27 mouse cellular contexts compared by ENCODE assay signal in genomic region chr4:16981733-16982230, GRCm38 (mm10).
DNase-seq lines count a peak whose midpoint lies in the region; ATAC-seq and TF ChIP-seq lines count a peak whose summit lies in the region.
"Had no signal": no experiment of that assay in that cellular context is flagged by ENCODE, and none has a peak within 500 bp of the region (broad histone marks: within the 10 kb centered on the region; RNA-seq: fewer than 3 reads in every experiment).

No protein-coding gene starts in this region.

- no peaks in the 10 kb centered on the region for H3K4me1 ChIP-seq in hindbrain, embryonic 14.5 days (replicated peaks; ENCODE audit: control insufficient read depth, insufficient read depth, low read length)
- no peaks in the 10 kb centered on the region for H3K4me1 ChIP-seq in hindbrain, embryonic 10.5 days (replicated peaks)
- H3K4me1 ChIP-seq in midbrain, embryonic 14.5 days (ENCODE audit: control insufficient read depth, insufficient read depth, low read length) = no peaks in the 10 kb centered on the region
- no peaks in the 10 kb centered on the region for H3K4me1 ChIP-seq in midbrain, embryonic 10.5 days
- H3K4me1 ChIP-seq in thymus, adult 2 months (replicated peaks; ENCODE audit: control insufficient read depth, insufficient read depth, low read length) = no peaks in the 10 kb centered on the region
- H3K4me1 ChIP-seq: embryonic facial prominence, embryonic 12.5 days; forebrain, embryonic 12.5 days; forebrain, embryonic 15.5 days; heart, embryonic 13.5 days; hindbrain, embryonic 13.5 days had no signal

- peak; percentile 30 for DNase-seq in hindbrain, embryonic 14.5 days (ENCODE audit: low spot score)
- no peak for DNase-seq in hindbrain, embryonic 10.5 days (ENCODE audit: low spot score)
- DNase-seq in midbrain, embryonic 14.5 days = peak; percentile 12
- DNase-seq in midbrain, embryonic 10.5 days (ENCODE audit: low spot score) = no peak
- DNase-seq in brain, embryonic 14.5 days (ENCODE audit: low read depth) = peak; percentile 2
- no peak for DNase-seq in thymus, adult 2 months
- DNase-seq: adrenal gland, postnatal 10 days; adrenal gland, postnatal 36 days; B cell, adult 2 months; cerebellum, adult 11-12 months; cerebellum, adult 8-10 months; cerebellum, postnatal 10 days; cerebellum, postnatal 36 days; gastrocnemius, postnatal 25 days; heart, adult 18-20 months; heart, postnatal 14 days; heart, postnatal 4 days had no signal

- no peaks in the 10 kb centered on the region for H3K27me3 ChIP-seq in hindbrain, embryonic 14.5 days (ENCODE audit: control insufficient read depth, insufficient read depth, low read length)
- no peaks in the 10 kb centered on the region for H3K27me3 ChIP-seq in hindbrain, embryonic 10.5 days (ENCODE audit: insufficient read depth, poor library complexity, severe bottlenecking)
- H3K27me3 ChIP-seq in midbrain, embryonic 14.5 days (ENCODE audit: control insufficient read depth, insufficient read depth, low read length) = no peaks in the 10 kb centered on the region
- no peaks in the 10 kb centered on the region for H3K27me3 ChIP-seq in midbrain, embryonic 10.5 days (ENCODE audit: low read depth, poor library complexity, severe bottlenecking)
- no peaks in the 10 kb centered on the region for H3K27me3 ChIP-seq in thymus, adult 2 months (ENCODE audit: control insufficient read depth, insufficient read depth, low read length)
- H3K27me3 ChIP-seq: CH12.LX; embryonic facial prominence, embryonic 12.5 days; forebrain, embryonic 12.5 days; forebrain, embryonic 15.5 days; heart, embryonic 13.5 days; hindbrain, embryonic 13.5 days; Patski had no signal

- TF ChIP-seq POLR2A in brain, embryonic 14.5 days (IDR thresholded peaks at IDR 0.05; ENCODE audit: borderline replicate concordance, extremely low read depth, insufficient read depth, insufficient read length, poor library complexity, severe bottlenecking) = no peak
- TF ChIP-seq POLR2A in thymus, adult 2 months (IDR thresholded peaks at IDR 0.05; ENCODE audit: control insufficient read depth, extremely low read depth, insufficient read depth, low read length, poor library complexity) = no peak

- 75% methylated on average over 1 of the region's 1 CpGs for WGBS in hindbrain, embryonic 14.5 days
- 92% methylated on average over 1 of the region's 1 CpGs for WGBS in hindbrain, embryonic 10.5 days
- WGBS in midbrain, embryonic 14.5 days = 48% methylated on average over 1 of the region's 1 CpGs
- WGBS in midbrain, embryonic 10.5 days = 92% methylated on average over 1 of the region's 1 CpGs
- WGBS in thymus, adult 2 months = 84% methylated on average over 1 of the region's 1 CpGs

- no peak for TF ChIP-seq CTCF in brain, embryonic 14.5 days (IDR thresholded peaks at IDR 0.05; ENCODE audit: borderline replicate concordance, extremely low read depth, insufficient read depth, insufficient read length)
- no peak for TF ChIP-seq CTCF in thymus, adult 2 months (IDR thresholded peaks at IDR 0.05; ENCODE audit: borderline replicate concordance, control insufficient read depth, extremely low read depth, insufficient read depth, low read length, poor library complexity)

- H3K9me3 ChIP-seq in hindbrain, embryonic 14.5 days (ENCODE audit: control insufficient read depth, low read length) = no peaks in the 10 kb centered on the region
- no peaks in the 10 kb centered on the region for H3K9me3 ChIP-seq in hindbrain, embryonic 10.5 days
- no peaks in the 10 kb centered on the region for H3K9me3 ChIP-seq in midbrain, embryonic 14.5 days (ENCODE audit: control insufficient read depth, low read length)
- H3K9me3 ChIP-seq in midbrain, embryonic 10.5 days (replicated peaks) = no peaks in the 10 kb centered on the region
- H3K9me3 ChIP-seq: embryonic facial prominence, embryonic 12.5 days; forebrain, embryonic 12.5 days; forebrain, embryonic 15.5 days; G1E; heart, embryonic 13.5 days; hindbrain, embryonic 13.5 days had no signal

- no peak overlapping the region for H3K4me3 ChIP-seq in hindbrain, embryonic 14.5 days (replicated peaks; ENCODE audit: low read length)
- no peak overlapping the region for H3K4me3 ChIP-seq in hindbrain, embryonic 10.5 days
- H3K4me3 ChIP-seq in midbrain, embryonic 14.5 days (replicated peaks; ENCODE audit: low read depth, low read length) = no peak overlapping the region
- no peak overlapping the region for H3K4me3 ChIP-seq in midbrain, embryonic 10.5 days
- no peak overlapping the region for H3K4me3 ChIP-seq in thymus, adult 2 months (ENCODE audit: control insufficient read depth, insufficient read depth, low read length)
- H3K4me3 ChIP-seq: embryonic facial prominence, embryonic 12.5 days; erythroblast, embryonic 14.5 days; forebrain, embryonic 12.5 days; forebrain, embryonic 15.5 days; heart, embryonic 13.5 days; hindbrain, embryonic 13.5 days had no signal

- H3K9ac ChIP-seq in hindbrain, embryonic 14.5 days = no peak overlapping the region
- H3K9ac ChIP-seq in midbrain, embryonic 14.5 days (replicated peaks; ENCODE audit: low read length) = no peak overlapping the region
- H3K9ac ChIP-seq: embryonic facial prominence, embryonic 12.5 days; forebrain, embryonic 12.5 days; forebrain, embryonic 15.5 days; heart, embryonic 13.5 days; hindbrain, embryonic 13.5 days had no signal

- H3K4me2 ChIP-seq in hindbrain, embryonic 14.5 days (replicated peaks) = no peak overlapping the region
- H3K4me2 ChIP-seq in midbrain, embryonic 14.5 days (ENCODE audit: low read length) = no peak overlapping the region
- H3K4me2 ChIP-seq: embryonic facial prominence, embryonic 12.5 days; forebrain, embryonic 12.5 days; forebrain, embryonic 15.5 days; heart, embryonic 13.5 days; hindbrain, embryonic 13.5 days had no signal

- no peak overlapping the region for H3K27ac ChIP-seq in hindbrain, embryonic 14.5 days
- no peak overlapping the region for H3K27ac ChIP-seq in hindbrain, embryonic 10.5 days
- H3K27ac ChIP-seq in midbrain, embryonic 14.5 days (replicated peaks; ENCODE audit: low read depth, low read length) = no peak overlapping the region
- H3K27ac ChIP-seq in midbrain, embryonic 10.5 days (replicated peaks) = no peak overlapping the region
- H3K27ac ChIP-seq in thymus, adult 2 months (ENCODE audit: control insufficient read depth, insufficient read depth, low read length) = no peak overlapping the region
- H3K27ac ChIP-seq: embryonic facial prominence, embryonic 12.5 days; forebrain, embryonic 12.5 days; forebrain, embryonic 15.5 days; heart, embryonic 13.5 days; hindbrain, embryonic 13.5 days had no signal

- H3K36me3 ChIP-seq in hindbrain, embryonic 14.5 days (replicated peaks; ENCODE audit: control insufficient read depth, insufficient read depth) = no peaks in the 10 kb centered on the region
- no peaks in the 10 kb centered on the region for H3K36me3 ChIP-seq in hindbrain, embryonic 10.5 days
- H3K36me3 ChIP-seq in midbrain, embryonic 14.5 days (ENCODE audit: control insufficient read depth, insufficient read depth, low read length) = no peaks in the 10 kb centered on the region
- no peaks in the 10 kb centered on the region for H3K36me3 ChIP-seq in midbrain, embryonic 10.5 days
- H3K36me3 ChIP-seq in thymus, adult 2 months (ENCODE audit: control insufficient read depth, insufficient read depth, low read length) = no peaks in the 10 kb centered on the region
- H3K36me3 ChIP-seq: embryonic facial prominence, embryonic 12.5 days; forebrain, embryonic 12.5 days; forebrain, embryonic 15.5 days; G1E; heart, embryonic 13.5 days; hindbrain, embryonic 13.5 days had no signal

- no peak for ATAC-seq in hindbrain, embryonic 14.5 days (ENCODE audit: low FRiP score)
- no peak for ATAC-seq in midbrain, embryonic 14.5 days (ENCODE audit: low FRiP score, low TSS enrichment)
- ATAC-seq: forebrain, embryonic 15.5 days; intestine, postnatal 0 days; Patski had no signal

Comparison
In these comparisons a context has a peak if more than half of its experiments do, and no peak if none do; other contexts are left out.
1. DNase-seq: peak in hindbrain, embryonic 14.5 days (single experiment), midbrain, embryonic 14.5 days (single experiment) and brain, embryonic 14.5 days (single experiment); none in hindbrain, embryonic 10.5 days (single experiment), midbrain, embryonic 10.5 days (single experiment) and thymus, adult 2 months (single experiment).